Mouse (Mus musculus): ENCODE measurements around the gene Slc4a3.
A peak's percentile ranks its signal among the peaks of the same experiment; 100 is the strongest.

Slc4a3 gene

DNA sequence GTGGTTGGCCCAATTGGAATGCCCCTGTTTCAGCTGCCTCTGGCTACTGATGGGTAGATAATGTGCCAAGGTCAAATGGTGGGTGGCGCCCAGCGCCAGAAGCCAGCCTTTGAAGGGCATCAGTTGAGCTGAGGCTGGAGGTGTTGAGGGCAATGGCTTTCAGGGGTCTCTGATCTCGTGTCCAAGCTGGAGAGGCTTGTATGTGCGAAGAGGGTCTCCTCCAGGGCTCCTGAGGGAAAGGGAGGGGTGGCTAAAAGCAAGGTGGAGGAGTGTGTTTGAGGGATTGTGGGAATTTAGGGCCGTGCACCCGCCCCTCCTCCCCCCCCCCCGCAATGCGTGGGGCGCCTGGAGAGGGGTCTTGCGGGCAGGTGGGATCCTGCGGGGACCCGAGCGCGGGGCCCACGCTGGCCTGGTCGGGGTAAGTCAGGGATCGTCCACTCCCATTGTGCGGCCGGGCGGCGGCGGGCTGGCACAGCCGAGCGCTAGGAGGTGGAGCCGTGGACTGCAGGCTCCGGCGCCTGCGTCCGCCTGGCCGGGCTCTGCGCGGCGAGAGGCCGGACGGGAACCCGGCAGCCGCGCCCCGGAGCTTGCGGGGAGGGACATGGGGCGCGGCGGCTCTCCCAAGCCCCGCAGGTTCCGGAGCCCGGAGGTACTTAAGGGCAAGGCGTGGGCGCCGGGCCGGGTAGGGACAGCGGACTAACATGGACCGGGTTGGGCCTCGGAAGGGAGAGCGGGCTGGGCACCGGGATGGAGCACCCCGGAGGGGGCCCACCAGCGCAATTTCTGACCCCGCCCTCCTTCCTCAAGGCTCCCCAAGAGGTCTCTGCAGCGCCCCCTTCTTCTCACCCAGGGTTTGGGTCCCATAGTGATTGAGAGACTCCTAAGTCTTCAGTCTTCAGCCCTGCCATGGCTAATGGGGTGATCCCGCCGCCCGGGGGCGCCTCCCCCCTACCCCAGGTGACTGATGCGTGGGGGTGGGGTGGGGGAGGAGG, at the start of gene Slc4a3:
Gene Slc4a3 (plus strand): TSS at position 302 of the 992 bp plus-strand sequence.
- peak; percentile 60 to 83 for DNase-seq

DNA sequence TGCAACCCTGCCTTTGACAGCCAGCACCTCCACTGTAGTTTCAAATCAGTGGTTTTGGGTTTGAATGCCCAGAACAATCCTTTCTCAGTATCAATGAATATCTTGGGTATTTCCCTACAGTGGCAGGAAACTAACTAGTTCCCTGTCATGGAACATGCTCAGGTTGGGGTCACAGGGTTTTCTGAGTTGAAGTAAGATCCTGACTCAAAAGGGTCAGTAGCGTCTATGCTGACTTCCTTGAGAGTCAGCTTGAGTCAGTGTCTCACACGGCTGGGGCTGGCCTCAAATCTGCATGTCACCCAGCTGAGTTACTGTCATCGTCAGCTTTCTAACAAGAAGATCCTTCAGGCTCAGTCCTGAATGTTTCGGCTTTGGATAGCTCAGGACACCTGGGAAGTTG, 47.2 kb upstream of the Slc4a3 start:
- DNase-seq: no peak

DNA sequence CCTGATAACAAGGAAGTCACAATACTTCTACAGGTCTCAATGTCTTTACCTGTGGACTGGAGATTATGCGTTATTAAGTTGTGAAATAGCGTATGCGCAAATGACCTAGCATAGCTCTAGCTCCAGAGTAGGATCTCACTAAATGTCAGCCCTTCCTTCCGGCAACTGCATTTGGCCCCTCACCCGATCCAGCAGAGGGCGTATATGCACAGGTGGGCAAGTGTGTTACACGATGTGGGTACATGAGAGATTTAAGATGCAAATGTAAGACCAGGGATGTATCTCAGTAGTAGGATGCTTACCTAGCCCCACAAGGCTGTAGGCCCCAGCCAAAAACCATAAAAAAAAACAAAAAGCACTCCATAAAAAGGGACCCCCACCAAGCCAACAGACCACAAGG, 46.6 kb upstream of the Slc4a3 start:
- no peak for DNase-seq

DNA sequence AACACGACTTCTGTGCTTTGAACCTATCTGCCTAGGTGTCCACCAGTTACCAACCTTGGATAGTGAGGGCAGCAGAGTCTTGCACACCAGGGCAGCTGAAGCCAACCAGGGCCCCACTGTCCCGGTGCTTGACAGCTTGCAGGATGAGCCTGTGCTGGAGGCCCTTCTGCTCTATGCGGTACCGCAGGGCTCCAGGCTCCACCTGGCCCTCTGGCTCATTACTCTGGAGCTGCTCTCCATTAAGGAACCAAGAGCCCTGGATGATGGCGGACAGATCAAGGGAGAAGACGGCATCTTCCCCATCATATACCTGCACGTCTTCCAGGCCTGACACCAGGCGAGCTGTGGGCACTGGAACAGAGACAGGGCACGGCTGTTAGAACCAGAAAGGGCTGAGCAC, 44.2 kb upstream of the Slc4a3 start:
- DNase-seq: no peak

DNA sequence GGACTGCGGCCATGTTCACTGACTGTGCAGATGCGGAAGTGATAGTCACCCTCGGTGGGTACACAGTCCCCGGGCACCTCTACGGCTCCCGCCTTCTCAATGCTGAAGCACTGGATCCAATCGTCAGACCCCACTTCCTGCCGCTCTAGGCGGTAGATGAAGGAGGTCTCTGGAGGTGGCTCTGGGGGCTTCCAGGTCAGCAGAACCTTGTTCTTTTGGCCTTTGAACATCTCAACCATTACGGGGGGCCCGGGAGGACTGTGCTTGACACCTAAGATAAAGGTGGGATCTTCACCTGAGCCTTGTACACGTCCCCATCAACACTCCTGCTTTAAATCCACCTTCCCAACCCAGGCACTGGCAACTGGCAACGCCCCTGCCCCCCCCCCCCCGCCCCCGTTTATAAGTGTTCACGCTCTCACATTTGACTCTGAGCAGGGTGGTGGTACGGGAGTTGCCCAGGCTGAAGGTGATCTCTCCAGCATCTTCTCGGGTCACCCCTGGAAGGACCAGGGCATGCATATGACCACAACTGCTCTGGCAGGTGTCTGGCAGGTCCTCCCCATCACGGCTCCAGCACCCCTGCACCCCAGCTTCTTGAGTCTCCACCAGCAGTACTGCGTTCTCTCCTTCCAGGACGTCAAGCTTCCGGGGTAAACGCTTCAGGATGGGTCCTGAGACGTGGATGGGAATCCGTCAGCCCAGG, 43.0 kb upstream of the Slc4a3 start:
- no peak for DNase-seq

DNA sequence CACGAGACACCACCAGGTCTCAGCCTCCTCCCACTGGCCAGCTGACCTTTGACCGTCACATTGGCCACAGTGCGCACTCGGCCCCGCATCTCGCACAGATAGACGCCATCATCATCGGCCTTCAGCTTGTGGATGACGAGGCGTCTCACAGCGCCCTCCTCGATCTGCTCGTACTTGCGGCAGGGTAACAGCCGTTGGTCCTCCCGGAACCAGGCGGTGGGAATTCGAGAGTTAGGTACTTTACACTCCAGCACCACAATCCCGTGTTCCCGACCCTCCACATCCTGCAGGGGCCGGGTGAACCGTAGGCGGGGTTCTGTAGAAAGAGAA, 42.5 kb upstream of the Slc4a3 start:
- DNase-seq: no peak

DNA sequence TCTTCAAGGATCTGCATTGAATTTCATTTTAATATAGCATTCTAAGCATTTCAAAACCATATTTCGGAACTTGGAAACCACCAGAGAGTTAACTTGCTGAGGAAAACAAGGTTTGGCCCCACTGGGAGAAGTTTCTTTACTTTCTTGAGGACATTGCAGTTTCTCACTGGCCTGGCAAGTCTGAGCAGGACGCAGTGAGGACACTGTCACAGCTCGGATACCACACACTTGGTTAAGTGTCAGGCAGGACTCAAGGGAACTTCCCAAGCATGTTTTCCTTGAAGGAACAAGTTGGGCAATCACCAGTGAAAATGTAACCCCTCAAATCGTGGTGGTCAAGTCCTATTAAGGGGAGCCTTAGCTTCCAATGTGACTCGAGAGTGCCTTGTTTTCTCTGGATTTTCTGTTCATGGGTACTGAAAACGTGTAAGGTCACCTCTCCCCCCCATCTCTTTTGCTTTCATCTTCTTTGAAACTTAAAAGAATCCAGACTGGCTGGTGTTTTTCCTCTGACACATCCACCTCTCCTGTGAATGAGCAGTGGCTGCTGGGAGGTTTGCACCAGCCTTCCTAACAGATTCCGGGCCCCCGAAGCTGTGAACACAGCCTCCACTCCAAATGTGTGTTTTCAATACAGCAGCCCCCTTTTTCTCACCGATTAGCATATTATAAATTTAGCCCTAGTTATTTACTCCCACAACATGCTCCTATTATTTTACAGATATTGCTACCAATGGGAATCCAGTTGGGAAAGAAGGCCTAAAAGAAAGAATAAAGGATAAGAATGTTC, 41.6 kb upstream of the Slc4a3 start:
- no peak for DNase-seq

DNA sequence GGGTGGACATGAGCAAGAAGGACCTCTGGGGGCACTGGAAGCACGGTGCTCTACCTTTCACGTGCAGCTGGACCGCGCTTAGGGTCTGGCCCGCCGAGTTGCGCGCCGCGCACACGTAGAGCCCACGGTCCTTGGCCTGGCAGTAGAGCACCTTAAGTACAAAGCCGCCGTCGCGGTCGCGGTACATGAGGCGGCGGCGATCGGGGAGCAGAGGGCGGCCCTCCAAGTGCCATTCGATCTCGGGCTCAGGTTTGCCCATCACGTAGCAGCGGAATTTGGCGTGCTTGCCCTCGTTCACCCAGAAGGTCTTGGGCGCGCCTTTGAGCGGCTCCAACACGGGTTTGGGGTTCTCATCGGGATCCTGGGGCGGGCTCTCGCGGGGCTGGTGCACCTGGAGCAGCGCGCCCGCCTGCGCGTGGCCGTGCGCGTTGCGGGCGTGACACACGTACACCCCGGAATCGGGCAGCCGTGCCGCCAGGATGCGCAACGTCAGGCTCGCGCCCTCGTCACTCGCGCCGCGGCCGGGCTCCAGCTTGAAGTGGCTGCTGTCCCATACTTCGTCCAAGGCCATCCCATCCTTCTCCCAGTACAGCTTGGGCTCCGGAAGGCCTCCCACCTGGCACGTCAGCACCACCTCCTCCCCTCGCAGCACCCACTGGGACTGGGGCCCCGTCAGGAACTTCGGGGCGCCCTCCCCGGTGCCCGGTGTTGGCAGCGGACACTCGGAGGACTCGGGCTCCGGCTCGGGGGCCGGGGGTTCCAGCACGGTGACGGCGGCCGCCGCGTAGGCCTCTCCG, 40.7 kb upstream of the Slc4a3 start:
- peak; percentile 38 to 71 for DNase-seq

DNA sequence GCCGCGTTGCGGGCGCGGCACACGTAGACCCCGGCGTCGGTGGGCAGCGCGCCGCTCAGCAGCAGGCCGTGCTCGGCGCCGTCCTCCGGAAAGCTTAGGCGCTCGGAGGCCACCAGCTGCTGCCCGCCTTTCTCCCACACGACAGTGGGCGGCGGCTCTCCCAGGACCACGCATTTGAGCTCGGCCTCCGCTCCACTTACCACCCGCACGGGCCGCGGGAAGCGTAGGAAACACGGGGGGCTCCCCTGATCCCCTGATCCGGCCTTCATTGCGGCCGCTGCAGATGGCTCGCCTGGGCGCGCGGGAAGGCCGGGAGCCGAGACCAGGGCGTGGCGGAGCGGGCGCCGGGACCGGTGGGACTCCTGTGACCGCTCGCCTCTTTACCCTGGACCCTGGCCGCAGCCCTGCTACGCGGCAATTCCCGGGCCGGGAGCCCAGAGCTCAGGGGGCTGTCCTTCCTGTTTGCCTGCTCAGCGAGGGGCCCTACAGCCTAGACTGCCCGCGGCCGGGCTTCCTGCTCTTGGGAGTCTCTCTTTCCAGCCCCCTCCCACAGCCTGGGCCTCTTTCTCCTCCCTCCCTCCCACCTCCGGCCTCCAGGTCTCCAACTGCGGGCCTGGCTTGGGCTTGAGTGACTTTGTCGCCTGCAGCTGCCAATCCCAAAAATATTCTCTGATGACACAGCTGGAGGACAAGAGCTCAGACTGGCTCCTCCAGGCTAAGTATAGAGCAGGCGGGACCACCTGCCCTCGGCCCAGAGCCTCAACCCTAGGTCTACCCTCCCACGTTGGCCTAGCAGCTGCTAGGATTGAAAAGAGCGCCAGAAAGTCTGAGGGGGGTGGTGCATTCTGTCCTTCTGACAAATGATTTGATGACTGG, 39.9 kb upstream of the Slc4a3 start, which contains the start of gene Obsl1:
Gene Obsl1 (minus strand): TSS at position 497 of the 876 bp plus-strand sequence.
- DNase-seq: peak; percentile 51 to 78

DNA sequence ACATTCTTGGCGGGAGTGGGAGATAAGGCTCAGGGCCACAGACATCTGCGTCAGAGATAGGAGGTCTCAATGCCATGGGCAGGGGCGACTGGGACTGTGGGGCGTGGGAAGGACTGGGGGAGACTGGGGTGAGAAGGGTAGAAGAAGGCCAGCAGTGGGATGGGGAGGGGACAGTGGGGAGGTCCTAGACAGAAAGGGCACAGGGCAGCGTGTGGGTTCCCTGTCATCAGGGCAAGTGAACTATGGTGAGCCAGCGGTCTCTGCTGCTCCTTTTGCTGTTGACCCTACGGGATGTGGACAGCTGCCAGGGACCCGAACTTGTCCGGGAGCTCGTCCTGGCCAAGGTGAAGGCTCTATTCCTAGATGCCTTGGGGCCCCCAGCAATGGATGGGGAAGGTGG, 39.1 kb upstream of the Slc4a3 start, which contains the start of gene Inha:
Gene Inha (plus strand): TSS at position 72 of the 400 bp plus-strand sequence.
- DNase-seq: no peak

DNA sequence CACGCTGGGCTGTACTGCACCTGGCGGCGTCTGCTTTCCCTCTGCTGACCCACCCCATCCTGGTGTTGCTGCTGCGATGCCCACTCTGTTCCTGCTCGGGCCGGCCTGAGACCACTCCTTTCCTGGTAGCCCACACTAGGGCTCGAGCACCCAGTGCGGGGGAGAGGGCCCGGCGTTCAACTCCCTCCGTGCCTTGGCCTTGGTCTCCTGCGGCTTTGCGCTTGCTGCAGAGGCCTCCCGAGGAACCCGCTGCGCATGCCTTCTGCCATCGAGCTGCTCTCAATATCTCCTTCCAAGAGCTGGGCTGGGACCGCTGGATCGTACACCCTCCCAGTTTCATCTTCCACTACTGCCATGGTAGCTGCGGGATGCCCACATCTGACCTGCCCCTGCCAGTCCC, 36.5 kb upstream of the Slc4a3 start:
- DNase-seq: no peak

DNA sequence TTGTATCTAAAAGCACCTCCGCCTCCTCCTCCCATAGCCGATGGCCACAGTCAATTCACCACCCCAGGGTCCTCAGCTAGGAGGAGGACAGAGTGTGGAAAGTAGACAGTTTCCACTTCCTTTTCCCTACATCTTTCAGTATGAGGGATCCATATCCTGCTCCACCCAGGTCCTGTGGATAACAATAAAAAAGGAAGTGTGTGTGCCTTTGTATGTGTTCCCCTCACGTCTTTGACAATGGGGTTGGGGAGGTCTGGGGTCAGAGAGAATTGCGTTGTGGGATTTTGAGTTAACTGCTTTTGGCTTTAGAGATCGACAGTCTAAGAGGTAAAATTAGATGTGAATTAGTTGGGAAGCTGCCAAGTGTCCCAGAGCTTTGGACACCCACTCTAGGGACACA, 35.9 kb upstream of the Slc4a3 start:
- DNase-seq: no peak

DNA sequence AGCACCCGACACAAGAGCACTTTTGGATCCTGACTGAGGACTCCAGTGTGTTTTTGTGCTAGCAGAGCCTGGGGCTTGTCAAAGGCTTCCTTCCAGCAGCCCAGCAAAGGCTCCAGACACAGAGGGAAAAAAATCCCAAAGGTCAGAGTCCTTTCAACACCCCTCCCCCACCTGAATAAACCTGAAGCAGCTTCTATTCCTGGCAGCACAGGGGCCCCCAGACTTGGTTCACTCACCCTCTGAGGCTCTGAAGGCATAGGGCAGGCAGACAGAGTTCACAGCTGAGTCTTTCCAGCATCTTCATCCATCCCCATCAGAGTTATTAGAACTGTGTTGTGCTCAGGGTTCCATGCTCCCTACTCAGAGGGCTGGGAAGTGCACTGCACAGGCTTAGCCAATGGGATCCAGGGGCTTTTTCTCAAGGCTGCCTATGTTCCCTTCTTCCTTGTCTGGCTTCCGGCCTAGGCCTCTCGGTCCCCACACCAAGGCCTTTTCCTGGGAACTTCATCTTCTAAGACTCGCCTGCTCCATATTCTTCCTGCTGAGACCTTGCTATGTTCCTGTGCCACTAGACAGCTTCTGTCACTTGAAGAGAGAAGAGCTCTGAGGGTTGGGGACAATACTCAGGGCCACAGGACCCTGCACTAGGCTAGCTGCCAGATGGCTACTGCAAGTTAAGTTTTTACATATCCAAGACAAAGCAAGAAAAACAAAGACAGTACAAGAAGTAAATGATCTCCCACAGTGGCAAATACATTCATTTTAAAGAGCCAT, 34.4 kb upstream of the Slc4a3 start:
- DNase-seq: peak in 1 of 2 experiments; percentile 14

DNA sequence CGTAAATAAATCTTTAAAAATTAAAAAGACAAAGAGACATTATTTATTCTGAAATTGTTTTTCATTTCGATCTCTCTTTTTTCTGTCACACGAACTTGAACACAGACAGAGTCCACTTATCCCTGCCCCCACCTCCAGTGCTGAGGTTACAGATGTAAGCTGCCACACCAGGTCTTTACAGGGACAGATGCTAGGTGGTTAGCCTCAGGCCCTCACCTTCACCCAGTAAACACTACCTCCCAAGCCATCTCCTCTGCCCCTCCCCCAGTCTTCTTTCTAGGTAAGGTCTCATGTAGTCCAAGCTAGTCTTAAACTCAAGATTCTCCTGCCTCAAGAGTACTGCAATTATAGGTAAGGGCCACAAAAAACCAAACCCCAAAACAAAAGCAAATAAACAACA, 33.5 kb upstream of the Slc4a3 start:
- DNase-seq: no peak

DNA sequence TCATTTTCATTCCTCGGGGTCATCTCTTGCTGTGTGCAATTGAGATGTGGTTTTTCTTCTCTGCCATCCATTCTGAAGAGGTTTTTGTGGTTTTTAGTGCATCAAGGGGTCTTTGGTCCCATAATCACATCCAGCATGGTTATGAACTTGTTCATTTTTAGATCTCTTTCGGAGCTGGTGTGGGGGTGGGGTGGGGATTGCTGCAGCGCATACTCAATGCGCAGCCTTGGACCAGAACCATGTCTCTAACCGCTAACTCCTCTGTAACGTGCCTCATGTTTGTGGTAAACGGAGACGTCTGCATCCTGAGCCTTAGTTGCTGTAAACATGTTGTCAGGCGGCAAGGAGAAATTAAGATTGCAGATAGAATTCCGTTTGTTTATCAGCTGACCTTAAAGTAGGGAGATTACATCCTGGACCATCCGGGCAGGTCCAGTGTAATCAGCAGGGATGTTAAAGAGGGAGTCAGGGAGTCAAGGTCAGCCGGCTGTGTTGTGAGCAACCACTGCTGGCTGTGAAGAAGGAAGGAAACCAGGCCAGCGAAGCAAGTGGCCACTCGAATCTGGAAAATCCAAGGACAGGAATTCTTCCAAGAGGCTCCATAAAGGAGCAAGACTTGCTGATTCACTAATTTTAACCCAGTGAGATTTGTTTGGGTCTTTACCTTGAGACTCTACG, 29.2 kb upstream of the Slc4a3 start:
- no peak for DNase-seq

DNA sequence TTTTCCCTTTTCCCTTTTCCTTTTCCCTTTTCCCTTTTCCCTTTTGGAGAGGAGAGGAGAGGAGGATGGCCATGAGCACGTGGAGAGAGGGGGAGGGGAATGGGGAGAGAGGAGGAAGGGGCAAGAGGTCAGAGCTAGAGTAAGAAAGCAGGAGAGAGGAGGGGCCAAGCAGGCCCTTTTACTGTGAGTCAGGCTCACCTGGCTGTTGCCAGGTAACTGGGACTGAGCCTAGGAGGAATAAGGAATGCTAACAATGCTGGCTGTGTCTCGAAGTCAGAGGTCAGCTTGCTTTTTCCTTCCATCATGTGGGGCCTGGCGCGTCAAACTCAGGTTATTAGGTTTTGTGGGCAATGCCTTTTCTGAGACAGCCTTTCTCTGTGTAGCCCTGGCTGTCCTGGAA, 28.1 kb upstream of the Slc4a3 start:
- peak in 1 of 2 experiments; percentile 42 for DNase-seq

DNA sequence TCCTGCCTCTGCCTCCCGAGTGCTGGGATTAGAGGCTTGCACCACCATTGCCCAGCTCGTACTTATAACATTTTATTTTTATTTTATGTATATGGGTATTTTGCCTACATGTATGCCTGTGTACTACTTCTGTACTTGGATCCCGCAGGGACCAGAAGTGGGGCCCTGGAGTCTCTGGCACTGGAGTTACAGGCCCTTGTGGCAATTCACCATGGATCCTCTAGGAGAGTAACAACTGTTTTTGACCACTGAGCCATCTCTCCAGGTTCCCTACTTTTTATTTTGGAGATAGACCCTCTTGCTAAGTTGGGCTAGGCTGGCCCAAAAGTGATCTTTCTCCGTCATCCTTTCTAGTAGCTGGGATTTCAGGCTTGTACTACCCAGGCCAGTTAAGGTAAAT, 27.6 kb upstream of the Slc4a3 start:
- DNase-seq: no peak

DNA sequence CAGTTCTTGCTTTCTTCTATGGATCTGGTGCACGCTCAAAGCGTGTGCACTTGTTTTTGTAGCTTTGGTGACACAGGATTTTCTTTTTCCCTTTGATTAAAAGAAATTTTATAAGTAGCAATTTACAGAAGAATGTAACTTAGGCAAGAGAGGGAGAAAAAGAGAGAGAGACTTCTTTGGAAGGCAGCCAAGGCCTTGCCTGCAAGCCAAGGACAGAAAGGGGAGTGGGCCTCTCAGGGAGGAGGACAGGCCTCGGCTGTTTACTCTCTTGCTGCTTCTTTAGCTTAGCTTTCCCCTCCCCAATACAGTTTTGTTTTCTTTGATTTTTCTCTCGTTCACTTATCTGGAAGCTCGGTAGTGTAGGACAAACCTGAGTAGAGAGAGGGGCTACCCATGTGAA, 26.5 kb upstream of the Slc4a3 start:
- DNase-seq: no peak

DNA sequence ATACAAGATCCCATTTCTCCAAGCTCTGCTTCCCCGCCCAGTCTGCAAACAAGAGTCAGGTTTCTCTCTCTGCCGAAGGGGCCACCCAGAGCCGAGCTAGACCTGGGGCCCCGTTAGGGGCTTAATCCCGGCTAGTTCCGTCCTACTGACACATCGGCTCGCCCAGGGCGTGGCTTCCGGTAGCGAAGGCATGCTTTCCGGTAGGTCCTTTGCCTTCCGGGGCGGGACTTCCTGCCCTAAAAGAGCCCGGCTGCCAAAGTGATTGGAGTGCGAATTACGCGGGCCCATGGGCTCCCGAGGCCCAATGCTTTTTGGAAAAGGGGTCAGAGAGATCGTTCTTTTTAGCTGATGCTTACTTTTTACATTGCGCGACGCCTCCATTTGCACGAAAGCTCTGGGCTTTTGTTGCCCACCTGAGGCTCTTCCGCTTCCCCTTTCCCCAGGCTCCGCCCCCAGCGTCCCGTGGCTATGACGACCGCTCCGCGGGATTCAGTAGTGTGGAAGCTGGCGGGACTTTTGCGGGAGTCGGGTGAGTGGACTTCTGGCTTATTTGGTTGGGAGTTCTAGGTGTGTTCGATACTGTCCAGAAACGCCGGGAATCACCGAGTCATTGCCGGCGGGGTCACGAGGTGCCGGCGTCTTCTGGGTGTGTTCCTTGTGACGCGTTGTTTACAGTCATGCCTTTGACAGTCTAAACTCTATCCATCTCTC, 24.6 kb upstream of the Slc4a3 start, which contains the start of gene Stk11ip:
Gene Stk11ip (plus strand): TSS at position 209 of the 711 bp plus-strand sequence.
- peak; percentile 95 to 96 for DNase-seq
